In genomic region chrX:164038882-164039281, GRCm38 (mm10) we compare ENCODE assay signal across 17 mouse cellular contexts. TPM values are rescaled to one million over a fixed set of nuclear protein-coding genes. Genes with fewer than 3 reads are reported as not detected.
A peak's percentile ranks its signal among the peaks of the same experiment; 100 is the strongest.
DNase-seq lines count a peak whose midpoint lies in the region; ATAC-seq and TF ChIP-seq lines count a peak whose summit lies in the region.
"Had no signal": no experiment of that assay in that cellular context is flagged by ENCODE, and none has a peak within 500 bp of the region (broad histone marks: within the 10 kb centered on the region; RNA-seq: fewer than 3 reads in every experiment).

No protein-coding gene starts in this region.

- no peak for TF ChIP-seq CTCF in Patski (IDR thresholded peaks at IDR 0.05)

- CTCF ChIA-PET in Patski (lab: Charles Lee), result no interaction called here

- H3K4me3 ChIP-seq in kidney, embryonic 16.5 days (ENCODE audit: low read length), result no peak overlapping the region
- no peak overlapping the region for H3K4me3 ChIP-seq in forebrain, embryonic 12.5 days (replicated peaks)
- H3K4me3 ChIP-seq in midbrain, embryonic 15.5 days, result no peak overlapping the region
- H3K4me3 ChIP-seq: embryonic facial prominence, embryonic 12.5 days; heart, embryonic 10.5 days; stomach, embryonic 15.5 days had no signal

- 0 out of 2 replicates have a peak, but pooled peaks have one; percentile 23 for ATAC-seq in kidney, embryonic 16.5 days (ENCODE audit: low FRiP score, low TSS enrichment)
- peak; percentile 51 for ATAC-seq in Patski
- peak; percentile 63; the same call in 1 of the 2 replicates for ATAC-seq in forebrain, embryonic 12.5 days (ENCODE audit: low FRiP score)
- peak; percentile 72 for ATAC-seq in midbrain, embryonic 15.5 days (replicated peaks)
- no peak for ATAC-seq in erythroblast, adult 5-6 weeks (replicated peaks; ENCODE audit: low FRiP score, poor library complexity, severe bottlenecking)
- ATAC-seq: intestine, postnatal 0 days had no signal

- H3K27me3 ChIP-seq in kidney, embryonic 16.5 days (ENCODE audit: insufficient read depth, low read length), result peaks cover 2% of the 10 kb centered on the region; the same call in 1 of the 2 replicates
- H3K27me3 ChIP-seq in Patski, result peaks cover 3% of the 10 kb centered on the region
- H3K27me3 ChIP-seq in forebrain, embryonic 12.5 days, result peaks cover 27% of the 10 kb centered on the region
- H3K27me3 ChIP-seq in midbrain, embryonic 15.5 days (replicated peaks), result no peaks in the 10 kb centered on the region
- H3K27me3 ChIP-seq: stomach, embryonic 15.5 days had no signal

- no peak overlapping the region for H3K4me2 ChIP-seq in kidney, embryonic 16.5 days (replicated peaks; ENCODE audit: low read depth, low read length)
- H3K4me2 ChIP-seq in forebrain, embryonic 12.5 days, result no peak overlapping the region
- H3K4me2 ChIP-seq in midbrain, embryonic 15.5 days, result no peak overlapping the region
- H3K4me2 ChIP-seq: embryonic facial prominence, embryonic 12.5 days; stomach, embryonic 15.5 days had no signal

- DNase-seq in kidney, adult 9 months, result no peak
- no peak for DNase-seq in Patski (ENCODE audit: low read depth, low spot score)
- DNase-seq in adrenal gland, adult (ENCODE audit: inconsistent age in 2 of 2, low spot score in 1 of 2), result no peak
- DNase-seq: adrenal gland, postnatal 36 days; gastrocnemius, postnatal 10 days; spleen, adult 18-20 months had no signal

- WGBS in kidney, embryonic 16.5 days, result 47% methylated on average over 2 of the region's 2 CpGs
- WGBS in forebrain, embryonic 12.5 days, result 33% methylated on average over 2 of the region's 2 CpGs
- 39% methylated on average over 2 of the region's 2 CpGs for WGBS in midbrain, embryonic 15.5 days

- H3K9me3 ChIP-seq in kidney, embryonic 16.5 days (ENCODE audit: low read length), result 0 out of 2 replicates have a peak, but pooled peaks cover 4% of the 10 kb centered on the region
- no peaks in the 10 kb centered on the region for H3K9me3 ChIP-seq in forebrain, embryonic 12.5 days
- H3K9me3 ChIP-seq in midbrain, embryonic 15.5 days, result no peaks in the 10 kb centered on the region
- H3K9me3 ChIP-seq: embryonic facial prominence, embryonic 12.5 days; heart, embryonic 10.5 days; stomach, embryonic 15.5 days had no signal

- H3K4me1 ChIP-seq in kidney, embryonic 16.5 days (ENCODE audit: insufficient read depth, low read length), result no peaks in the 10 kb centered on the region
- H3K4me1 ChIP-seq in forebrain, embryonic 12.5 days, result no peaks in the 10 kb centered on the region; the same call in 1 of the 2 replicates
- no peaks in the 10 kb centered on the region for H3K4me1 ChIP-seq in midbrain, embryonic 15.5 days
- H3K4me1 ChIP-seq: embryonic facial prominence, embryonic 12.5 days; heart, embryonic 10.5 days; stomach, embryonic 15.5 days had no signal

- no peak overlapping the region for H3K27ac ChIP-seq in kidney, embryonic 16.5 days (ENCODE audit: low read length)
- no peak overlapping the region for H3K27ac ChIP-seq in forebrain, embryonic 12.5 days
- H3K27ac ChIP-seq in midbrain, embryonic 15.5 days, result no peak overlapping the region
- H3K27ac ChIP-seq: embryonic facial prominence, embryonic 12.5 days; heart, embryonic 10.5 days; stomach, embryonic 15.5 days had no signal

- in situ Hi-C loops in Patski (cut with MboI; ENCODE audit: low pct_unique_long_range_greater_than_20kb), result no loop called here

- POLR2A ChIA-PET in Patski (lab: Charles Lee), result no interaction called here

- no peak overlapping the region for H3K9ac ChIP-seq in kidney, embryonic 16.5 days (replicated peaks; ENCODE audit: low read length)
- no peak overlapping the region for H3K9ac ChIP-seq in forebrain, embryonic 12.5 days
- no peak overlapping the region for H3K9ac ChIP-seq in midbrain, embryonic 15.5 days
- H3K9ac ChIP-seq: embryonic facial prominence, embryonic 12.5 days; stomach, embryonic 15.5 days had no signal

- H3K36me3 ChIP-seq in kidney, embryonic 16.5 days (ENCODE audit: insufficient read depth, low read length), result no peaks in the 10 kb centered on the region
- H3K36me3 ChIP-seq in forebrain, embryonic 12.5 days (replicated peaks), result no peaks in the 10 kb centered on the region
- no peaks in the 10 kb centered on the region for H3K36me3 ChIP-seq in midbrain, embryonic 15.5 days (replicated peaks)
- H3K36me3 ChIP-seq: embryonic facial prominence, embryonic 12.5 days; heart, embryonic 10.5 days; stomach, embryonic 15.5 days had no signal

RNA-seq across cellular contexts. Expression of gene Car5b, which starts 11.1 kb away (rescaled TPM):
- polyA plus RNA-seq in kidney, embryonic 16.5 days (2015; fragmentation: Nextera tagmentation; extraction: Ambion mirVana), result 2.3 and 2.4 TPM in 2 replicates
- 23.8 TPM for polyA plus RNA-seq in Patski (2021)
- 0.19 and 0.42 TPM in 2 replicates for polyA plus RNA-seq in forebrain, embryonic 12.5 days (2016; fragmentation: Nextera tagmentation; extraction: Ambion mirVana)
- 0.22 and 0.40 TPM in 2 replicates for polyA plus RNA-seq in midbrain, embryonic 15.5 days (2015; fragmentation: Nextera tagmentation; extraction: Ambion mirVana)
- not detected in 2 replicates for total RNA-seq in erythroblast, adult 5-6 weeks (2015; ENCODE audit: low replicate concordance)
- total RNA-seq in erythroblast, adult 5-6 weeks (2017; ENCODE audit: low replicate concordance), result 0.14 TPM in 1 of 2 replicates, not detected in the other

RNA-seq across cellular contexts. Expression of gene Siah1b, which starts 37.4 kb away (rescaled TPM):
- 27.8 and 31.8 TPM in 2 replicates for polyA plus RNA-seq in kidney, embryonic 16.5 days (2015; fragmentation: Nextera tagmentation; extraction: Ambion mirVana)
- 7.6 TPM for polyA plus RNA-seq in Patski (2021)
- 45.2 and 46.6 TPM in 2 replicates for polyA plus RNA-seq in forebrain, embryonic 12.5 days (2016; fragmentation: Nextera tagmentation; extraction: Ambion mirVana)
- polyA plus RNA-seq in midbrain, embryonic 15.5 days (2015; fragmentation: Nextera tagmentation; extraction: Ambion mirVana), result 17.5 and 20.8 TPM in 2 replicates
- 10.4 and 15.9 TPM in 2 replicates for total RNA-seq in erythroblast, adult 5-6 weeks (2015; ENCODE audit: low replicate concordance)
- total RNA-seq in erythroblast, adult 5-6 weeks (2017; ENCODE audit: low replicate concordance), result 5.1 and 9.3 TPM in 2 replicates

RNA-seq across cellular contexts. Expression of gene Cltrn, which starts 49.7 kb away (rescaled TPM):
- polyA plus RNA-seq in kidney, embryonic 16.5 days (2015; fragmentation: Nextera tagmentation; extraction: Ambion mirVana), result 131 and 161 TPM in 2 replicates
- polyA plus RNA-seq in Patski (2021), result not detected
- 0.15 TPM in 1 of 2 replicates, not detected in the other for polyA plus RNA-seq in forebrain, embryonic 12.5 days (2016; fragmentation: Nextera tagmentation; extraction: Ambion mirVana)
- not detected in 2 replicates for polyA plus RNA-seq in midbrain, embryonic 15.5 days (2015; fragmentation: Nextera tagmentation; extraction: Ambion mirVana)
- total RNA-seq in erythroblast, adult 5-6 weeks (2015; ENCODE audit: low replicate concordance), result not detected in 2 replicates
- total RNA-seq in erythroblast, adult 5-6 weeks (2017; ENCODE audit: low replicate concordance), result not detected in 2 replicates
- total RNA-seq: adrenal gland, postnatal 36 days; gastrocnemius, postnatal 10 days; heart, postnatal 25 days had no signal
- polyA plus RNA-seq: large intestine, adult 2 months; neural tube, embryonic 11.5 days had no signal

Comparison
In these comparisons a context has a peak if more than half of its experiments do, and no peak if none do; other contexts are left out.
1. RNA of gene Cltrn, which starts 49.7 kb away (polyA plus RNA-seq): 131 to 161 TPM in kidney, embryonic 16.5 days; 0.15 TPM in forebrain, embryonic 12.5 days, not detected in midbrain, embryonic 15.5 days and not detected in Patski (single experiment); every median in the first group is over 100 times any median in the second.